Mouse (Mus musculus): Measurements from ENCODE around the gene Magi3. TPM values are rescaled to one million over a fixed set of nuclear protein-coding genes. Genes with fewer than 3 reads are reported as not detected.

Magi3 gene
- 7.5 and 7.9 TPM in 2 replicates for polyA plus RNA-seq (2015; fragmentation: Nextera tagmentation; extraction: Ambion mirVana)

DNA sequence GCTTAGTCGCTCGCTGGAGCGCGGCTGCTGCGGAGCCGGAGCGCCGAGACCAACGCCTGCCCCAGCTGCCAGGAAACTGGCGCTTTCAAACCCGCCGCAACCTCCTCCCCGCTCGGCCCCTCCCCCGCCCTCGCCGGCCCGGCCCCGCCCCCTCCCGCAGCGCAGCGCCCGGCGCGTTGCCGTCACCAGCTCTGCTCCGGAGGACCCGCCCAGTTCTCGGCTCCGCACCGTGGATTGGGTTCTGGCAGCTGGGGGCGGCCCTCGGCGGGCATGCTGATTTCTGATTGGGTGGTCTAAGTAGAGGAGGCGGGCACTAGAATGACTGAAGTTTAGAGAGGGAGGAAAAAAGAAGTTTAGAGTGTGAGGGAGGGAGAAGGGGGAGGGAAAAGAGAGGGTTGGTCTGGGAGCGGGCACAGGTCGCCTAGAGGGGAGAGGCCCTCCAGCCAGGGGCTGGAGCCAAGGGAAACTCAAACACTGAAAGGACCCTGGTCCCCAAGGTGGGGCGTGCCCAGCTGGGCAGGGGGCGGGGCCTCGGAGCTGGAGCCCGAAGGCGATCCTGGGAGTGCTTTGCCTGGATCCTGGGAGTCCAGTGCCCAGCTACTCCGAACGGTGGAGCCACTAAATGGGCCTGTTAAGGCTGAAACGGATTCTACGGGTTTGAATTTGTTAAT is at the start of gene Magi3:
Gene Magi3, minus strand, starts transcription at position 80 of the 671 bp plus-strand sequence.
- H3K9ac ChIP-seq = peak within 1 kb of the TSS; percentile 85
- peak within 1 kb of the TSS; percentile 86 for H3K4me3 ChIP-seq (replicated peaks)
- H3K36me3 ChIP-seq = no peaks in the 10 kb centered on the region
- H3K4me1 ChIP-seq (replicated peaks) = peaks cover 3% of the 10 kb centered on the region; the same call in 1 of the 2 replicates
- H3K9me3 ChIP-seq = no peaks in the 10 kb centered on the region
- peak within 1 kb of the TSS; percentile 98 for H3K27ac ChIP-seq
- no peaks in the 10 kb centered on the region for H3K27me3 ChIP-seq (replicated peaks)
- peak within 1 kb of the TSS; percentile 79 for H3K4me2 ChIP-seq (replicated peaks)
- peak; percentile 99 for ATAC-seq
- WGBS = under 1% methylated on average over 44 of the region's 46 CpGs

- H3K27ac ChIP-seq = no peak overlapping the region
- ATAC-seq = no peak
- no peak overlapping the region for H3K4me2 ChIP-seq (replicated peaks)
- WGBS = 78% methylated on average over 6 of the region's 6 CpGs
- no peaks in the 10 kb centered on the region for H3K9me3 ChIP-seq
- H3K27me3 ChIP-seq (replicated peaks) = no peaks in the 10 kb centered on the region
- no peaks in the 10 kb centered on the region for H3K36me3 ChIP-seq
- no peak overlapping the region for H3K9ac ChIP-seq
- H3K4me3 ChIP-seq (replicated peaks) = no peak overlapping the region
- no peaks in the 10 kb centered on the region for H3K4me1 ChIP-seq (replicated peaks)
These were observed 44.5 kb upstream of the Magi3 start for GRCm38 (mm10) chr3:104264530-104265145.

- Histone ChIP-seq H3K9me3 (no peaks in the 10 kb centered on the region), H3K27me3 (replicated peaks) (no peaks in the 10 kb centered on the region), H3K4me3 (replicated peaks) (no peak overlapping the region), H3K4me2 (replicated peaks) (no peak overlapping the region), H3K9ac (no peak overlapping the region), H3K36me3 (no peaks in the 10 kb centered on the region), H3K27ac (no peak overlapping the region), H3K4me1 (replicated peaks) (no peaks in the 10 kb centered on the region)
- ATAC-seq = no peak
- WGBS = 84% methylated on average over 5 of the region's 5 CpGs
These were observed 40.0 kb upstream of the Magi3 start for GRCm38 (mm10) chr3:104260221-104260620.

DNA sequence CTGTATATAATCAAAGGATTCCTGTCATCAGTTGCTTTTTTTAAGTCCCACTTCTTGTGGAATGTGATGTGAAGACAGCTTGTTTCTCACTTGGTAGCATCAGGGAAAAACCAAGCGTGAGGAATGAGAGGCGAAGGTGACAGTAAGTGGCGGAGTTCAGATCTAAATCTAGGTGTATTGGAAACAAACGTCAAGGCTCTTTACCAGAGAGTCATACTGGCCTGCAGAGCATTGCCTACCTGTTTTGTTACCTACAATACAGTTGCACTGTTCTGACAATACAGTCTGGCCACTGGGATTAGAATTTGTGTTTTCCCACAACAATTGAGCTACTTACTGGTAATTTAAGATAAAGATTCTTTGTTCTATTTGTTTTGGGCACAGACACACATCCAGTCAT is 39.0 kb upstream of the Magi3 start:
- H3K9ac ChIP-seq = no peak overlapping the region
- H3K27ac ChIP-seq = no peak overlapping the region
- H3K9me3 ChIP-seq = no peaks in the 10 kb centered on the region
- H3K27me3 ChIP-seq (replicated peaks) = no peaks in the 10 kb centered on the region
- no peaks in the 10 kb centered on the region for H3K36me3 ChIP-seq
- H3K4me3 ChIP-seq (replicated peaks) = no peak overlapping the region
- no peak overlapping the region for H3K4me2 ChIP-seq (replicated peaks)
- ATAC-seq = no peak
- no peaks in the 10 kb centered on the region for H3K4me1 ChIP-seq (replicated peaks)
- 87% methylated on average over 4 of the region's 4 CpGs for whole genome bisulfite sequencing

DNA sequence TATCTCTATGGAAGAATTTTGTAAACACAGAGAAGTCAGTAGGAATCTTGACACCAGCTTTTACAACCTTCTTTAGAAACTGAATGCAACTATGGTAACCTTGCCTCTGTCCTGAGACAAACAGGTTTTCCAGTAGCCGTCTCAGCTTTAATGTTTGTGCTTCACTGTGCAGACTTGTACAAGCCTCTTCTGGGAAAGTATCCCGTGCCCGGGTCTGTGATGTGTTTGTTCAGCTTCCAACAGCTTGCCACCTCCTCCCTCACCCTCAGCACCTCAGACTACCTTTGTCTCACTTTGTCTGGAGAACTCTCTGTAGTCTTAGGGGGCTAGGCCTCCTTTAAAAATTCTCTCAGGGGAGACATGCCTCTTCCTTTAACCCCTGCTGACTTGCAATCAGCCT is 36.9 kb upstream of the Magi3 start:
- WGBS = 57% methylated on average over 3 of the region's 3 CpGs
- Histone ChIP-seq H3K4me1 (replicated peaks) (no peaks in the 10 kb centered on the region), H3K9me3 (no peaks in the 10 kb centered on the region), H3K27me3 (replicated peaks) (no peaks in the 10 kb centered on the region), H3K4me2 (replicated peaks) (no peak overlapping the region), H3K4me3 (replicated peaks) (no peak overlapping the region), H3K9ac (no peak overlapping the region), H3K36me3 (no peaks in the 10 kb centered on the region), H3K27ac (no peak overlapping the region)
- no peak for ATAC-seq

GRCm38 (mm10) chr3:104253760-104254159 is 33.6 kb upstream of the Magi3 start:
- Histone ChIP-seq H3K4me1 (replicated peaks) (no peaks in the 10 kb centered on the region), H3K27me3 (replicated peaks) (no peaks in the 10 kb centered on the region), H3K4me2 (replicated peaks) (no peak overlapping the region), H3K4me3 (replicated peaks) (no peak overlapping the region), H3K9me3 (no peaks in the 10 kb centered on the region), H3K36me3 (no peaks in the 10 kb centered on the region), H3K27ac (no peak overlapping the region), H3K9ac (no peak overlapping the region)
- no peak for ATAC-seq
- 50% methylated on average over 3 of the region's 3 CpGs for WGBS

DNA sequence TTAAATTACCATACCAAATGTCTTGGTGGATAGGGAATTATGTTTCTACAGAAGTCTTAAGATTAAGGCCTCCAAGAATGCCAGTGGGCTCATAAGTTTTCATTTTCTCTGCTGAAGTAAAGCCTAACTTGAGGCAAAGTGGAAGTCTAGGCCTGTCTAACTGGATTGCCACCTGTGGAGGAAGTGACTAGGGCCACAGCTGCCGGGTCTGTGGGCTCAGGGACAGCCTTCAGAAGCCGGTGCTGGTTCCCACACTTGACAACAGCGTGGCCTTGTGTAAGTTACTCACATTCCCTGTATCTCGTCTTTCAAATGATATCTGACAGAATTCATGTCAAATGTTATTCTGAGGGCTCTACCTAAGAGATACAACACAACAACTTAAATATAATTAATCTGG is 27.7 kb upstream of the Magi3 start:
- H3K9ac ChIP-seq = no peak overlapping the region
- no peak overlapping the region for H3K27ac ChIP-seq
- no peak overlapping the region for H3K4me3 ChIP-seq (replicated peaks)
- no peak for ATAC-seq
- no peaks in the 10 kb centered on the region for H3K4me1 ChIP-seq (replicated peaks)
- H3K36me3 ChIP-seq = no peaks in the 10 kb centered on the region
- H3K27me3 ChIP-seq (replicated peaks) = no peaks in the 10 kb centered on the region
- H3K4me2 ChIP-seq (replicated peaks) = no peak overlapping the region
- WGBS = 75% methylated on average over 4 of the region's 4 CpGs
- no peaks in the 10 kb centered on the region for H3K9me3 ChIP-seq

- 55% methylated on average over 1 of the region's 1 CpGs for WGBS
- H3K4me2 ChIP-seq (replicated peaks) = no peak overlapping the region
- no peaks in the 10 kb centered on the region for H3K27me3 ChIP-seq (replicated peaks)
- ATAC-seq = no peak
- no peaks in the 10 kb centered on the region for H3K9me3 ChIP-seq
- no peak overlapping the region for H3K9ac ChIP-seq
- H3K27ac ChIP-seq = no peak overlapping the region
- H3K36me3 ChIP-seq = no peaks in the 10 kb centered on the region
- no peak overlapping the region for H3K4me3 ChIP-seq (replicated peaks)
- H3K4me1 ChIP-seq (replicated peaks) = no peaks in the 10 kb centered on the region
These were observed 26.9 kb upstream of the Magi3 start for GRCm38 (mm10) chr3:104247057-104247456.

DNA sequence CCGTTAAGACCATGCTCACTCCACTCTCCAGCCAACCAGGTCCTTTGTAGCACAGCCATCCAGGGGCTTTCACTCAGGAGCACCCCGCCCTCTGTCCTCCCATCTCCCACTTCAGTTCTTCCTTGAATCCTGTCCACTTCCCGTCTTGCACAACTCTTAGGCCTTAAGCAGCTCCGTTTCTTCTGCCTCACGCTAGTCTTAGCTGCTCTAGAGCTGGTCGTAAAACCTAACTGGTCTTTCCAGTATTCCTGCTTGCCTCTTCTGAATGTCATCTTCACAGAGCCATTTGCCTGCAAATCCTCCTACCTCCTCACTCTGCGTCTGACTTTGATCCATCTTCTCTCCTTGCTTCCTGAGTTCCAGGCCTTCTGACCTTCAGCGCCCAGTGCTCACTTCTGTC is 24.2 kb upstream of the Magi3 start:
- H3K4me1 ChIP-seq (replicated peaks) = no peaks in the 10 kb centered on the region
- no peaks in the 10 kb centered on the region for H3K9me3 ChIP-seq
- H3K9ac ChIP-seq = no peak overlapping the region
- no peak overlapping the region for H3K27ac ChIP-seq
- H3K4me2 ChIP-seq (replicated peaks) = no peak overlapping the region
- H3K36me3 ChIP-seq = no peaks in the 10 kb centered on the region
- H3K4me3 ChIP-seq (replicated peaks) = no peak overlapping the region
- no peaks in the 10 kb centered on the region for H3K27me3 ChIP-seq (replicated peaks)
- ATAC-seq = peak; percentile 87
- WGBS = 63% methylated on average over 8 of the region's 8 CpGs

GRCm38 (mm10) chr3:104243972-104244371 is 23.8 kb upstream of the Magi3 start:
- Histone ChIP-seq H3K9me3 (no peaks in the 10 kb centered on the region), H3K36me3 (no peaks in the 10 kb centered on the region), H3K4me1 (replicated peaks) (no peaks in the 10 kb centered on the region), H3K4me2 (replicated peaks) (no peak overlapping the region), H3K9ac (no peak overlapping the region), H3K27ac (no peak overlapping the region), H3K4me3 (replicated peaks) (no peak overlapping the region), H3K27me3 (replicated peaks) (no peaks in the 10 kb centered on the region)
- 65% methylated on average over 6 of the region's 6 CpGs for WGBS
- ATAC-seq = peak; percentile 66

GRCm38 (mm10) chr3:104239785-104240184 is 19.6 kb upstream of the Magi3 start:
- WGBS = 81% methylated on average over 2 of the region's 2 CpGs
- Histone ChIP-seq H3K27ac (no peak overlapping the region), H3K9ac (no peak overlapping the region), H3K36me3 (no peaks in the 10 kb centered on the region), H3K9me3 (no peaks in the 10 kb centered on the region), H3K4me3 (replicated peaks) (no peak overlapping the region), H3K4me2 (replicated peaks) (no peak overlapping the region), H3K4me1 (replicated peaks) (peaks cover 2% of the 10 kb centered on the region; the same call in 1 of the 2 replicates), H3K27me3 (replicated peaks) (no peaks in the 10 kb centered on the region)
- no peak for ATAC-seq

DNA sequence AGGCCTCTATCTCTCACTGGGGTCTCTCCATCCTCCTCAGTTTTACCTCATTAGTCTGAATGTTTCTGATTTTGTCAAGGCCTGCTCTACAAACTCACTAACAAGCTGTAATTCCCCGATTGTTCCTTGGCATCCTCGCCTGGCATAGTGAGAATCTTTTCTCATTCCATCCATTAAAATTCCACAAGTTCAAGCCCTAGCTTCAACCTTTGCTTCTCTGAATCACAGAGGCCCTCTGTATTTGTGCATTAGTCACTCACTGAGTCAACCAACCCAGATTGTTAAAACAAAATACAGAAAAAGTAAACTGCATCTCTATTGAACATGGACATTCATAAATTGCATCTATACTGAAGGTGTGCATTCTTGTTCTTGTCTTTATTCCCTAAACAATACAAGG is 19.2 kb upstream of the Magi3 start:
- H3K27me3 ChIP-seq (replicated peaks) = no peaks in the 10 kb centered on the region
- no peak overlapping the region for H3K4me2 ChIP-seq (replicated peaks)
- no peaks in the 10 kb centered on the region for H3K9me3 ChIP-seq
- H3K36me3 ChIP-seq = no peaks in the 10 kb centered on the region
- no peak overlapping the region for H3K4me3 ChIP-seq (replicated peaks)
- no peak for ATAC-seq
- no peak overlapping the region for H3K27ac ChIP-seq
- H3K4me1 ChIP-seq (replicated peaks) = peaks cover 2% of the 10 kb centered on the region; the same call in 1 of the 2 replicates
- H3K9ac ChIP-seq = no peak overlapping the region
- WGBS = 90% methylated on average over 2 of the region's 2 CpGs

All from intestine, embryonic 15.5 days (tissue).